Mouse (Mus musculus) CH12.LX (cell line): Measurements from ENCODE around the gene Ppp2r5d. TPM values are rescaled to one million over a fixed set of nuclear protein-coding genes. Genes with fewer than 3 reads are reported as not detected.

Source experiments
- DNase-seq: peaks from one replicate; pipeline ENCODE4 v3.0.0-alpha.2; 2013; ENCODE audit errors: extremely low read depth
- H3K27ac ChIP-seq: 2 replicates; pipeline ENCODE4 v1.5.1; 2012; ENCODE audit warnings: low read depth, mild to moderate bottlenecking, control low read depth, moderate library complexity; ENCODE audit not compliant: insufficient read depth
- H3K27me3 ChIP-seq: replicated peaks from 2 replicates; pipeline ENCODE3; 2012; ENCODE audit warnings: inconsistent platforms
- H3K36me3 ChIP-seq, 2 experiments: replicated peaks in 1 of 2; 2 replicates each; pipeline versions ENCODE3 to v1.6.1; 2012; ENCODE audit warnings: inconsistent platforms in 1 of 2, low read length in 1 of 2, mild to moderate bottlenecking in 1 of 2, mixed read lengths in 1 of 2, moderate library complexity in 1 of 2; ENCODE audit not compliant: control insufficient read depth in 1 of 2, insufficient read depth in 1 of 2
- H3K4me1 ChIP-seq, 2 experiments: 2 replicates each; pipeline ENCODE4 v1.6.1; 2012; ENCODE audit warnings: inconsistent platforms in 1 of 2, moderate library complexity in 1 of 2; ENCODE audit not compliant: insufficient read depth in 2 of 2, control insufficient read depth in 1 of 2
- H3K4me2 ChIP-seq: 2 replicates; pipeline ENCODE4 v1.6.1; 2012; ENCODE audit warnings: low read depth, mild to moderate bottlenecking, control low read depth; ENCODE audit not compliant: poor library complexity, insufficient read depth, severe bottlenecking
- H3K4me3 ChIP-seq, 3 experiments: fragments of 150-350 bp in 1 of 3; sonication (generic) in 1 of 3; replicated peaks in 1 of 3; 2 replicates each; pipeline versions ENCODE3 to v1.5.1; 2011 to 2012; ENCODE audit warnings: low read depth in 2 of 3, low read length in 2 of 3, mild to moderate bottlenecking in 2 of 3, moderate library complexity in 2 of 3, control low read depth in 1 of 3, improper control_type of control experiment in 1 of 3, inconsistent platforms in 1 of 3, mixed read lengths in 1 of 3; ENCODE audit not compliant: poor library complexity in 1 of 3
- H3K79me2 ChIP-seq: replicated peaks from 2 replicates; pipeline ENCODE4 v1.6.1; 2012; ENCODE audit warnings: mild to moderate bottlenecking, moderate library complexity; ENCODE audit not compliant: control insufficient read depth, poor library complexity, insufficient read depth, severe bottlenecking; ENCODE audit errors: extremely low read depth
- H3K9ac ChIP-seq: 2 replicates; pipeline ENCODE4 v1.6.1; 2012; ENCODE audit warnings: low read depth, mild to moderate bottlenecking, control low read depth, moderate library complexity; ENCODE audit not compliant: insufficient read depth
- H3K9me3 ChIP-seq: replicated peaks from 2 replicates; pipeline ENCODE3; 2012; ENCODE audit warnings: low read length, inconsistent platforms, mixed read lengths
- BHLHE40 ChIP-seq: IDR thresholded peaks from 2 replicates; pipeline ENCODE4 v1.6.1; 2011; ENCODE audit warnings: mild to moderate bottlenecking, low read depth, low read length, improper control_type of control experiment
- CHD1 ChIP-seq: IDR thresholded peaks from 2 replicates; pipeline ENCODE4 v1.6.1; 2012; ENCODE audit warnings: low read depth, low read length, improper control_type of control experiment, inconsistent platforms
- CHD2 ChIP-seq: IDR thresholded peaks from 2 replicates; pipeline ENCODE4 v1.6.1; 2011; ENCODE audit warnings: low read length, improper control_type of control experiment
- CTCF ChIP-seq, 2 experiments: IDR thresholded peaks in 1 of 2; conservative IDR thresholded peaks in 1 of 2; 2 replicates each; pipeline ENCODE4 v1.5.1; 2011 to 2012; ENCODE audit warnings: low read depth in 2 of 2, low read length in 2 of 2, improper control_type of control experiment in 1 of 2, inconsistent platforms in 1 of 2, mild to moderate bottlenecking in 1 of 2, moderate library complexity in 1 of 2
- E2F4 ChIP-seq: IDR thresholded peaks from 2 replicates; pipeline ENCODE4 v1.6.1; 2011; ENCODE audit warnings: low read depth, low read length, improper control_type of control experiment; ENCODE audit not compliant: insufficient replicate concordance
- ELF1 ChIP-seq: IDR thresholded peaks from 2 replicates; pipeline ENCODE4 v1.6.1; 2014; ENCODE audit warnings: low read depth, mild to moderate bottlenecking, inconsistent platforms, low read length, improper control_type of control experiment
- ETS1 ChIP-seq: conservative IDR thresholded peaks from 2 replicates; pipeline ENCODE4 v1.6.1; 2012; ENCODE audit warnings: low read depth, mild to moderate bottlenecking, inconsistent platforms, low read length, improper control_type of control experiment, moderate library complexity
- JUN ChIP-seq: IDR thresholded peaks from 2 replicates; pipeline ENCODE4 v1.6.1; 2011; ENCODE audit warnings: low read depth, mild to moderate bottlenecking, low read length, improper control_type of control experiment, moderate library complexity; ENCODE audit not compliant: insufficient read depth
- JUND ChIP-seq: conservative IDR thresholded peaks from 2 replicates; pipeline ENCODE4 v1.6.1; 2011; ENCODE audit warnings: low read depth, low read length, improper control_type of control experiment
- KAT2A ChIP-seq: IDR thresholded peaks from 2 replicates; pipeline ENCODE4 v1.6.1; 2012; ENCODE audit warnings: low read length, improper control_type of control experiment, inconsistent platforms; ENCODE audit not compliant: insufficient replicate concordance
- MAZ ChIP-seq: IDR thresholded peaks from 2 replicates; pipeline ENCODE4 v1.6.1; 2012; ENCODE audit warnings: low read depth, mild to moderate bottlenecking, inconsistent platforms, low read length, improper control_type of control experiment, moderate library complexity
- MEF2A ChIP-seq: IDR thresholded peaks from 2 replicates; pipeline ENCODE4 v1.6.1; 2014; ENCODE audit warnings: low read depth, mild to moderate bottlenecking, inconsistent platforms, low read length, improper control_type of control experiment, borderline replicate concordance
- MXI1 ChIP-seq: IDR thresholded peaks from 2 replicates; pipeline ENCODE4 v1.6.1; 2011; ENCODE audit warnings: mild to moderate bottlenecking, low read depth, low read length, improper control_type of control experiment
- NELFE ChIP-seq: IDR thresholded peaks from 2 replicates; pipeline ENCODE4 v1.6.1; 2011; ENCODE audit warnings: low read depth, low read length, improper control_type of control experiment
- PAX5 ChIP-seq: IDR thresholded peaks from 2 replicates; pipeline ENCODE4 v1.6.1; 2012; ENCODE audit warnings: low read length, inconsistent platforms, mixed read lengths
- POLR2A ChIP-seq: IDR thresholded peaks from 2 replicates; pipeline ENCODE4 v1.6.1; 2011; ENCODE audit warnings: low read depth, mild to moderate bottlenecking, improper control_type of control experiment, low read length
- RAD21 ChIP-seq: IDR thresholded peaks from 2 replicates; pipeline ENCODE4 v1.6.1; 2011; ENCODE audit warnings: low read depth, mild to moderate bottlenecking, low read length, improper control_type of control experiment, moderate library complexity
- RCOR1 ChIP-seq: conservative IDR thresholded peaks from 2 replicates; pipeline ENCODE4 v1.6.1; 2012; ENCODE audit warnings: low read depth, mild to moderate bottlenecking, inconsistent platforms, low read length, improper control_type of control experiment
- SMC3 ChIP-seq: IDR thresholded peaks from 2 replicates; pipeline ENCODE4 v1.6.1; 2011; ENCODE audit warnings: low read depth, low read length, improper control_type of control experiment
- TCF12 ChIP-seq: IDR thresholded peaks from 2 replicates; pipeline ENCODE4 v1.6.1; 2014; ENCODE audit warnings: low read depth, mild to moderate bottlenecking, inconsistent platforms, low read length, improper control_type of control experiment
- UBTF ChIP-seq: IDR thresholded peaks from 2 replicates; pipeline ENCODE4 v1.6.1; 2012; ENCODE audit warnings: low read depth, mild to moderate bottlenecking, inconsistent platforms, low read length, improper control_type of control experiment, moderate library complexity
- USF1 ChIP-seq: IDR thresholded peaks from 2 replicates; pipeline ENCODE4 v1.6.1; 2014; ENCODE audit warnings: low read depth, mild to moderate bottlenecking, inconsistent platforms, low read length, improper control_type of control experiment
- USF2 ChIP-seq: conservative IDR thresholded peaks from 2 replicates; pipeline ENCODE4 v1.6.1; 2011; ENCODE audit warnings: low read depth, low read length, improper control_type of control experiment
- ZKSCAN1 ChIP-seq: IDR thresholded peaks from 2 replicates; pipeline ENCODE4 v1.6.1; 2012; ENCODE audit warnings: low read depth, inconsistent platforms, low read length, improper control_type of control experiment, borderline replicate concordance
- ZMIZ1 ChIP-seq: IDR thresholded peaks from 2 replicates; pipeline ENCODE4 v1.6.1; 2012; ENCODE audit warnings: low read depth, mild to moderate bottlenecking, inconsistent platforms, low read length, improper control_type of control experiment
- ZNF384 ChIP-seq: IDR thresholded peaks from 2 replicates; pipeline ENCODE4 v1.6.1; 2012; ENCODE audit warnings: low read depth, low read length, improper control_type of control experiment, inconsistent platforms
- dilution Hi-C: fragments of 300-500 bp; cut with MboI; formaldehyde crosslinking; loops from 2 replicates; pipeline ENCODE4 v1.14.3; 2020; ENCODE audit warnings: low sequenced_read_pairs; ENCODE audit not compliant: extremely low pct_unique_long_range_greater_than_20kb, extremely low pct_ligation_motif_present
- in situ Hi-C: fragments of 300-500 bp; cut with MboI; formaldehyde crosslinking; loops from 3 replicates; pipeline ENCODE4 v1.14.3; 2019; ENCODE audit warnings: low sequenced_read_pairs, low pct_ligation_motif_present, low pct_unique_long_range_greater_than_20kb, mixed read lengths
- polyA plus RNA-seq: library from polyadenylated mRNA; unstranded; fragments of >175 nt; gene quantifications from 2 replicates; pipeline ENCODE4 v1.2.1, GENCODE M21; 2012; ENCODE audit warnings: low read depth; ENCODE audit not compliant: insufficient read length
- total RNA-seq, 2 experiments: library from RNA; depleted of rRNA; stranded (reverse); fragments of 300-350 nt in 1 of 2; fragments of >200 nt in 1 of 2; gene quantifications; 2 replicates each; pipeline ENCODE4 v1.2.3; 2012 to 2014

Gene Ppp2r5d
- total and polyA plus RNA-seq, 3 experiments, result 56.2 to 75.4 (median 57.7) TPM

DNA sequence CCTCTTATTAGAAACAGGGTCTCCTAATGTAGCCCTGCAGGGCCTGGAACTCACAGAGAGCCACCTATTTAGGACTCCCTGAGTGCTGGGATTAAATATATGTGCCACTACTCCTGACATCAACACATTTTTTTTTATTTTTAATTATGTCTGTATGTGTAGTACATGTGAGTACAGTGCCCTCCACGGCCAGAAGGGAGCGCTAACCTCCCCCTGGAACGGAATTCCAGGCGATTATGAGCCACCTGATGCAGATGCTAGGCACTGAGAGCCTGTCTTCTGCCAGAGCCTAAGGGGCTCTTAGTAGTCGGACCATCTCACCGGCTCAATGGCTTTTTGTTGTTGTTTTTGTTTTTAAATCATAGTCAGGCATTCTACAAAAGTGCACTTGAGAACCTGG, 23.1 kb upstream of the Ppp2r5d start:
- Histone ChIP-seq H3K79me2 (no peaks in the 10 kb centered on the region), H3K4me2 (no peak overlapping the region), H3K9ac (no peak overlapping the region), H3K36me3 (peaks cover 26 to 49% of the 10 kb centered on the region in 2 experiments), H3K4me1 (no peaks in the 10 kb centered on the region), H3K27ac (no peak overlapping the region)
- no peak for DNase-seq
- TF ChIP-seq SMC3 (peak; percentile 34), CHD2 (no peak), CTCF (conservative IDR thresholded peaks at IDR 0.05 in 1 of 2, IDR thresholded peaks at IDR 0.05 in 1 of 2; ENCODE audit: low read depth in 2 of 2, low read length in 2 of 2) (peak in 1 of 2 experiments; percentile 41; a peak in 2 of 4 replicates), MEF2A (no peak), NELFE (no peak), USF2 (no peak), ETS1 (no peak), KAT2A (no peak), UBTF (no peak), PAX5 (no peak), RCOR1 (no peak), POLR2A (no peak), E2F4 (no peak), ZMIZ1 (no peak), JUN (no peak), RAD21 (peak; percentile 25), ELF1 (no peak)
- TF ChIP-seq, all 38 proteins: peak for 3
- Histone ChIP-seq H3K27me3 (no peaks in the 10 kb centered on the region), H3K9me3 (no peaks in the 10 kb centered on the region), H3K4me3 (no peak overlapping the region)
- dilution Hi-C loops (no loop called here), in situ Hi-C loops (no loop called here)

DNA sequence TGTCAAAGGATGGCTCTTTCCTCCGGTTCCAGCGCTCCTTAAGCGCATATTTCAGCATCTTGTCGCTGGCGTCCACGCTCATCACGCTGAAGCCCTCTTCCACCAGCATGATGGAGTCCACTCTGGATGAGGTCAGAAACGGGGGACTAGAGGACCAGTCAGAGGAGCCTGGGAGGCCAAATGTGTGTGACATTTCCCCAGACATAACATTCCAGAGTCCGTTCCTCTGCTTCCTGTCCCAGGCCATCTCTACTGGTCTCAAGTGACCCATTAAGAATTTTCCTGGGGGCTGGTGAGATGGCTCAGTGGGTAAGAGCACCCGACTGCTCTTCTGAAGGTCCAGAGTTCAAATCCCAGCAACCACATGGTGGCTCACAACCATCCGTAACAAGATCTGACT, 22.4 kb upstream of the Ppp2r5d start:
- no peaks in the 10 kb centered on the region for H3K27me3 ChIP-seq
- in situ Hi-C loops, result no loop called here
- TF ChIP-seq UBTF, result no peak
- TF ChIP-seq ZKSCAN1, result no peak
- no peak for TF ChIP-seq ETS1
- no peak for TF ChIP-seq MAZ
- no peak for TF ChIP-seq NELFE
- no peak for TF ChIP-seq USF2
- no peak for TF ChIP-seq RCOR1
- TF ChIP-seq CHD1, result no peak
- no peak for TF ChIP-seq ZNF384
- no peak for TF ChIP-seq MXI1
- TF ChIP-seq USF1, result no peak
- no peak for TF ChIP-seq TCF12
- no peak for TF ChIP-seq PAX5
- TF ChIP-seq BHLHE40, result no peak
- TF ChIP-seq JUND, result no peak
- no peak overlapping the region for H3K4me2 ChIP-seq
- no peaks in the 10 kb centered on the region for H3K79me2 ChIP-seq
- dilution Hi-C loops, result no loop called here
- DNase-seq, result no peak
- peaks cover 31 to 55% of the 10 kb centered on the region in 2 experiments for H3K36me3 ChIP-seq
- H3K9ac ChIP-seq, result no peak overlapping the region
- no peak overlapping the region for H3K4me3 ChIP-seq
- peaks cover 3% of the 10 kb centered on the region in 2 experiments for H3K4me1 ChIP-seq
- no peaks in the 10 kb centered on the region for H3K9me3 ChIP-seq
- H3K27ac ChIP-seq, result no peak overlapping the region
